Mouse (Mus musculus): Measurements from ENCODE around the gene Mrvi1.
A peak's percentile ranks its signal among the peaks of the same experiment; 100 is the strongest.

GRCm38 (mm10) chr7:110834522-110834921 lies 147.7 kb downstream of the Mrvi1 start:
- TF ChIP-seq MAX (IDR thresholded peaks at IDR 0.05; ENCODE audit: low read depth) (no peak), POLR2A (IDR thresholded peaks at IDR 0.05; ENCODE audit: insufficient read length, low read depth) (no peak), MYOG (IDR thresholded peaks at IDR 0.05; ENCODE audit: control insufficient read depth in 1 of 3, insufficient read depth in 1 of 3, insufficient read length in 2 of 3, low read depth in 2 of 3) (no peak), TCF12 (IDR thresholded peaks at IDR 0.05; ENCODE audit: insufficient read depth, poor library complexity, severe bottlenecking) (no peak), TCF3 (IDR thresholded peaks at IDR 0.05; ENCODE audit: insufficient read length, low read depth) (no peak), POLR2AphosphoS2 (IDR thresholded peaks at IDR 0.05; ENCODE audit: insufficient read length, low read depth) (no peak), USF1 (IDR thresholded peaks at IDR 0.05; ENCODE audit: low read depth) (no peak), CEBPB (IDR thresholded peaks at IDR 0.05; ENCODE audit: insufficient read depth, poor library complexity, severe bottlenecking) (no peak), SRF (IDR thresholded peaks at IDR 0.05; ENCODE audit: control insufficient read depth, insufficient read length, low read depth) (no peak), E2F4 (IDR thresholded peaks at IDR 0.05; ENCODE audit: insufficient read depth) (no peak), MYOD1 (IDR thresholded peaks at IDR 0.05; ENCODE audit: control insufficient read depth in 1 of 3, insufficient read length in 2 of 3, low read depth in 2 of 3) (peak in 1 of 3 experiments; percentile 37), REST (IDR thresholded peaks at IDR 0.05; ENCODE audit: insufficient read depth, insufficient read length) (no peak)
